Mouse (Mus musculus) megakaryocyte, embryonic 14.5 days (primary cell): ENCODE measurements around the gene Trhde. TPM values are rescaled to one million over a fixed set of nuclear protein-coding genes. Genes with fewer than 3 reads are reported as not detected.

Experiments
- H3K27me3 ChIP-seq: replicated peaks from 2 replicates; pipeline ENCODE3; 2012; ENCODE audit warnings: inconsistent platforms
- H3K36me3 ChIP-seq: replicated peaks from 2 replicates; pipeline ENCODE3; 2012; ENCODE audit warnings: low read length, inconsistent platforms, mixed read lengths
- H3K4me1 ChIP-seq: 2 replicates; pipeline ENCODE4 v1.6.1; 2012; ENCODE audit warnings: inconsistent platforms
- H3K4me3 ChIP-seq: replicated peaks from 2 replicates; pipeline ENCODE3; 2012; ENCODE audit warnings: moderate library complexity, mild to moderate bottlenecking, inconsistent platforms
- H3K9me3 ChIP-seq: 2 replicates; pipeline ENCODE4 v1.6.1; 2012; ENCODE audit warnings: inconsistent platforms
- FLI1 ChIP-seq: IDR thresholded peaks from 2 replicates; pipeline ENCODE4 v1.6.1; 2012; ENCODE audit warnings: low read length, inconsistent platforms, mixed read lengths
- GATA1 ChIP-seq: IDR thresholded peaks from 3 replicates; pipeline ENCODE4 v1.6.1; 2012; ENCODE audit warnings: mixed read lengths, low read length, inconsistent platforms, borderline replicate concordance
- polyA plus RNA-seq: library from polyadenylated mRNA; stranded (reverse); fragments of >175 nt; gene quantifications from 2 replicates; pipeline ENCODE4 v1.2.3, GENCODE M21; 2012; ENCODE audit warnings: low replicate concordance; ENCODE audit not compliant: insufficient read depth

The Trhde gene
- polyA plus RNA-seq, 1 experiment: not detected

- Histone ChIP-seq H3K9me3 (peaks cover 4% of the 10 kb centered on the region; the same call in 1 of the 2 replicates), H3K4me1 (no peaks in the 10 kb centered on the region), H3K27me3 (no peaks in the 10 kb centered on the region), H3K4me3 (no peak overlapping the region), H3K36me3 (no peaks in the 10 kb centered on the region)
- TF ChIP-seq GATA1 (no peak), FLI1 (no peak)
These were observed 439.5 kb downstream of the Trhde start for GRCm38 (mm10) chr10:114362631-114363030.
